Mouse (Mus musculus) hindbrain, embryonic 13.5 days (tissue): ENCODE measurements around the gene Pink1. TPM values are rescaled to one million over a fixed set of nuclear protein-coding genes. Genes with fewer than 3 reads are reported as not detected.

Experiments used
- ATAC-seq: fragments of 200-750 bp; cut with Nextera tagmentation; 2 replicates; pipeline ENCODE4 v1.8.0; 2017; ENCODE audit warnings: moderate TSS enrichment; ENCODE audit not compliant: low FRiP score
- H3K27ac ChIP-seq: fragments of 300-500 bp; sonication (generic); 2 replicates; pipeline ENCODE4 v1.5.1; 2015; ENCODE audit warnings: inconsistent platforms, mild to moderate bottlenecking, moderate library complexity
- H3K27me3 ChIP-seq: fragments of 300-500 bp; sonication (generic); 2 replicates; pipeline ENCODE4 v1.6.1; 2015; ENCODE audit warnings: mild to moderate bottlenecking, inconsistent platforms
- H3K36me3 ChIP-seq: fragments of 300-500 bp; sonication (generic); 2 replicates; pipeline ENCODE4 v1.6.1; 2015; ENCODE audit warnings: mild to moderate bottlenecking, inconsistent platforms
- H3K4me1 ChIP-seq: fragments of 300-500 bp; sonication (generic); replicated peaks from 2 replicates; pipeline ENCODE4 v1.6.1; 2015; ENCODE audit warnings: inconsistent platforms
- H3K4me2 ChIP-seq: fragments of 300-500 bp; sonication (generic); 2 replicates; pipeline ENCODE4 v1.6.1; 2015; ENCODE audit warnings: inconsistent platforms, mild to moderate bottlenecking, moderate library complexity
- H3K4me3 ChIP-seq: fragments of 300-500 bp; sonication (generic); 2 replicates; pipeline ENCODE4 v1.5.1; 2015; ENCODE audit warnings: mild to moderate bottlenecking, inconsistent platforms
- H3K9ac ChIP-seq: fragments of 300-500 bp; sonication (generic); 2 replicates; pipeline ENCODE4 v1.6.1; 2015; ENCODE audit warnings: mild to moderate bottlenecking, inconsistent platforms
- H3K9me3 ChIP-seq: fragments of 300-500 bp; sonication (generic); 2 replicates; pipeline ENCODE4 v1.6.1; 2016; ENCODE audit warnings: inconsistent platforms
- WGBS: fragments of 180-500 bp; shearing (Covaris S2); methylation state at CpG from one replicate; pipeline ENCODE4 v1.1.7; 2015; 5-methylcytosine and 5-hydroxymethylcytosine counted together
- polyA plus RNA-seq: library from polyadenylated mRNA; unstranded; fragments of >200 nt; fragmentation: Nextera tagmentation; extraction: Ambion mirVana; gene quantifications from 2 replicates; pipeline ENCODE4 v1.2.1, GENCODE M21; 2015

The Pink1 gene
- polyA plus RNA-seq, 1 experiment from 2014 or later: 93.8 TPM

- WGBS: 97% methylated on average over 19 of the region's 19 CpGs
- ATAC-seq: no peak
- peaks cover 88% of the 10 kb centered on the region for H3K36me3 ChIP-seq
- no peak overlapping the region for H3K27ac ChIP-seq
- no peaks in the 10 kb centered on the region for H3K9me3 ChIP-seq
- peaks cover 27% of the 10 kb centered on the region for H3K4me1 ChIP-seq
- H3K9ac ChIP-seq: no peak overlapping the region
- no peak overlapping the region for H3K4me3 ChIP-seq
- H3K4me2 ChIP-seq: no peak overlapping the region
- no peaks in the 10 kb centered on the region for H3K27me3 ChIP-seq
These were observed 15.7 kb downstream of the Pink1 start for GRCm38 (mm10) chr4:138310311-138310910.

DNA sequence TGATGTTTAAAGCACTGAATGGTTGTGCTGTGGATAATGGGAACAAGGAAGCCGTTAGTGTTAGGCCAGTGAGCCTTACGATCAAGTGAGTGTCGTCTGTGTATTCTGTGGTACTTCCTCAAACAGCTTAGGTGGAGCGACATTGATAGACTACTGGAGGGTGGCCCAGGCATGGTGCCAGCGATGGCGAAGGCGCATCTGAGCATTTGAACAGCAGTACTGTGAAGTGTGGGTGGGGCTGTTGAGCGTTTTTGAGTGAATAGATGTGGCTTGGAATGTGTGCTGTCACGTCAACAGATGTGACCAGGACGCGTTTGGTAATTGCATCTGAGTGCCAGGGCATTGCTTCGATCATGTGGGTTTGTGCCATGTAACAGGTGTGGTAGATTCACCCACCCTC, 18.4 kb downstream of the Pink1 start:
- Histone ChIP-seq H3K4me1 (peaks cover 44% of the 10 kb centered on the region), H3K27ac (no peak overlapping the region), H3K36me3 (peaks cover 62% of the 10 kb centered on the region), H3K4me3 (no peak overlapping the region), H3K9me3 (no peaks in the 10 kb centered on the region), H3K27me3 (no peaks in the 10 kb centered on the region), H3K9ac (no peak overlapping the region), H3K4me2 (no peak overlapping the region)
- ATAC-seq: no peak
- WGBS: 90% methylated on average over 12 of the region's 12 CpGs

- Histone ChIP-seq H3K36me3 (peaks cover 54% of the 10 kb centered on the region), H3K4me2 (no peak overlapping the region), H3K4me3 (no peak overlapping the region), H3K9me3 (no peaks in the 10 kb centered on the region), H3K9ac (no peak overlapping the region), H3K4me1 (peaks cover 44% of the 10 kb centered on the region), H3K27me3 (no peaks in the 10 kb centered on the region), H3K27ac (no peak overlapping the region)
- no peak for ATAC-seq
- 73% methylated on average over 3 of the region's 3 CpGs for WGBS
These were observed 19.1 kb downstream of the Pink1 start for GRCm38 (mm10) chr4:138307025-138307424.

GRCm38 (mm10) chr4:138304340-138305104, 21.6 kb downstream of the Pink1 start, which contains the start of gene Ddost:
Ddost (plus strand) TSS chr4:138304730.
- H3K27ac ChIP-seq: peak within 1 kb of the TSS; percentile 91
- peak within 1 kb of the TSS; percentile 88 for H3K4me2 ChIP-seq
- under 1% methylated on average over 64 of the region's 64 CpGs for WGBS
- H3K36me3 ChIP-seq: peaks cover 31% of the 10 kb centered on the region
- peak within 1 kb of the TSS; percentile 95 for H3K4me3 ChIP-seq
- H3K4me1 ChIP-seq: peaks cover 44% of the 10 kb centered on the region
- no peaks in the 10 kb centered on the region for H3K27me3 ChIP-seq
- no peaks in the 10 kb centered on the region for H3K9me3 ChIP-seq
- H3K9ac ChIP-seq: peak within 1 kb of the TSS; percentile 95
- ATAC-seq: peak; percentile 98

DNA sequence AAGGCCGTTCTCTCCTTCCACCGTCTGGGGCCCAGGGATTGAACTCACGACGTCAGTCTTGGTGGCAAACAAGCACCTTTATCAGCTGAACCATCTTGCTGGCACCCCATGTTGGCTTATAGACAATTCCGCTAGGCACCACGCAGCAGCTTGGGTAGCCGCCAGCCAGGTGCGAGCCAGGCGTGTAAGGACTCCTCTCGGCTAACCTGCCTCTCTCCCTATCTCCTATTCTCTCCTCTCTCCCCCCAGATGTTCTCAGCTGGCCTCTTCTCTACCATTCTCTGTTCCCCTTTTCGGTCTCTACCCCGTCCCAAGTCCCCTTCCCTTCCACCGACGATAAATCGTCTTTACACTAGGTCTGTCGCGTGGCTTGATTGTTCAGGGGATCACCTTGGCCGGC, 22.4 kb downstream of the Pink1 start:
- Histone ChIP-seq H3K4me1 (peaks cover 44% of the 10 kb centered on the region), H3K27me3 (no peaks in the 10 kb centered on the region), H3K27ac (peak overlapping the region; percentile 84), H3K4me2 (peak overlapping the region; percentile 88), H3K36me3 (peaks cover 23% of the 10 kb centered on the region), H3K4me3 (peak overlapping the region; percentile 95), H3K9me3 (no peaks in the 10 kb centered on the region), H3K9ac (peak overlapping the region; percentile 81)
- WGBS: 15% methylated on average over 18 of the region's 18 CpGs
- no peak for ATAC-seq

- WGBS: 92% methylated on average over 3 of the region's 3 CpGs
- Histone ChIP-seq H3K4me1 (peaks cover 43% of the 10 kb centered on the region), H3K4me3 (no peak overlapping the region), H3K9ac (no peak overlapping the region), H3K27ac (no peak overlapping the region), H3K36me3 (peaks cover 16% of the 10 kb centered on the region), H3K9me3 (no peaks in the 10 kb centered on the region), H3K4me2 (no peak overlapping the region), H3K27me3 (no peaks in the 10 kb centered on the region)
- no peak for ATAC-seq
These were observed 23.1 kb downstream of the Pink1 start for GRCm38 (mm10) chr4:138303011-138303410.

DNA sequence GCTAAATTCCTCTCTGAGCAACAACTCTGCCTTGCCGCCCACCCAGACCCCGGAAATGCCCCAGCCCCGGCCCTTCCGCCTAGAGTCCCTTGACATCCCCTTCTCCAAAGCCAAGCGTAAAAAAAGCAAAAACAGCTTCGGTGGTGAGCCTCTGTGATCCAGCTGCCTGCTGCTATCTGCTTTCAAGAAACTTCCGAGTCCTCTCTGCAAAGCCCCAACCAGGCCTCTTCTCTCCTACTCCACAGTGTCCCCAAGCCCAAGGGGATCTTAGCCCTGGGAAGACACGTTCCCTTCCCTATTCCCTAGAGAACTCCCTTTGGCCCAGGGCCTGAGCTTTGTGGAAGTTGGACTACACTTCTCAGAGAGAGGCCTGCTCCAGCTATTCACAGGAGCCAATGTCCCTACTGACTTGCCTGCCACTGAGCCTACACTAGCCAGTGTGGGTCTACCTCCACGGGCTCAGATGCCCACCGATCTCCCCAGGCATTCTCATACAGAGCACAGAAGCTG, 24.8 kb downstream of the Pink1 start:
- Histone ChIP-seq H3K27ac (no peak overlapping the region), H3K36me3 (no peaks in the 10 kb centered on the region), H3K4me1 (peaks cover 26% of the 10 kb centered on the region), H3K9ac (no peak overlapping the region), H3K4me3 (no peak overlapping the region), H3K4me2 (no peak overlapping the region), H3K27me3 (no peaks in the 10 kb centered on the region), H3K9me3 (no peaks in the 10 kb centered on the region)
- WGBS: 85% methylated on average over 10 of the region's 10 CpGs
- ATAC-seq: no peak

GRCm38 (mm10) chr4:138293949-138294550, 32.1 kb downstream of the Pink1 start:
- peak overlapping the region; percentile 93 for H3K27ac ChIP-seq
- no peaks in the 10 kb centered on the region for H3K9me3 ChIP-seq
- no peaks in the 10 kb centered on the region for H3K27me3 ChIP-seq
- 0 out of 2 replicates have a peak overlapping the region, but pooled peaks have one; percentile 25 for H3K4me2 ChIP-seq
- 64% methylated on average over 11 of the region's 14 CpGs for whole genome bisulfite sequencing
- H3K36me3 ChIP-seq: no peaks in the 10 kb centered on the region
- peaks cover 15% of the 10 kb centered on the region for H3K4me1 ChIP-seq
- ATAC-seq: peak; percentile 80
- no peak overlapping the region for H3K9ac ChIP-seq
- no peak overlapping the region for H3K4me3 ChIP-seq

- H3K9me3 ChIP-seq: no peaks in the 10 kb centered on the region
- peak overlapping the region; percentile 25; the same call in 1 of the 2 replicates for H3K4me2 ChIP-seq
- ATAC-seq: peak; percentile 94
- H3K4me3 ChIP-seq: no peak overlapping the region
- H3K9ac ChIP-seq: 0 out of 2 replicates have a peak overlapping the region, but pooled peaks have one; percentile 43
- WGBS: 60% methylated on average over 18 of the region's 18 CpGs
- peak overlapping the region; percentile 93 for H3K27ac ChIP-seq
- no peaks in the 10 kb centered on the region for H3K36me3 ChIP-seq
- peaks cover 15% of the 10 kb centered on the region for H3K4me1 ChIP-seq
- H3K27me3 ChIP-seq: 0 out of 2 replicates have a peak, but pooled peaks cover under 1% of the 10 kb centered on the region
These were observed 32.7 kb downstream of the Pink1 start for GRCm38 (mm10) chr4:138293261-138293948.

DNA sequence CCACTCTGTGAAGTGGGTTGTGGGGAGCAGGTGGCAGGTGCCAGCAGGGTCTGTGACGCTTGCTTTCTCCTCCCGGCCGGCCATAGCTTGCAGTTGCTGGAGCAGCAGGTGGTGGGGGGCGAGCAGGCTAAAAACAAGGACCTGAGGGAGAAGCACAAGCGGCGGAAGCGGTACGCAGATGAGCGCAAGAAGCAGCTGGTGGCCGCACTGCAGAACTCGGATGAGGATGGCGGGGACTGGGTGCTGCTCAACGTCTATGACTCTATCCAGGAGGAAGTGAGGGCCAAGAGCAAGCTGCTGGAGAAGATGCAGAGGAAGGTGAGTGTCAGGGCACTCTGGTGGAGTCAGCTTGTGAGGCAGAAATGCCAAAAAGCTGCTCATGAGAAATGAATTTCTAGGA, 34.1 kb downstream of the Pink1 start:
- H3K9ac ChIP-seq: no peak overlapping the region

GRCm38 (mm10) chr4:138288691-138289090, 37.4 kb downstream of the Pink1 start:
- Histone ChIP-seq H3K9ac (no peak overlapping the region), H3K4me3 (no peak overlapping the region), H3K36me3 (no peaks in the 10 kb centered on the region), H3K27me3 (0 out of 2 replicates have a peak, but pooled peaks cover 4% of the 10 kb centered on the region), H3K4me2 (no peak overlapping the region), H3K4me1 (peaks cover 15% of the 10 kb centered on the region), H3K27ac (no peak overlapping the region), H3K9me3 (no peaks in the 10 kb centered on the region)
- no peak for ATAC-seq
- 88% methylated on average over 7 of the region's 7 CpGs for WGBS

More for the DNA sequence above, 34.1 kb downstream of the Pink1 start:
- no peak for ATAC-seq
- 0 out of 2 replicates have a peak, but pooled peaks cover 4% of the 10 kb centered on the region for H3K27me3 ChIP-seq
- H3K9me3 ChIP-seq: no peaks in the 10 kb centered on the region
- H3K4me3 ChIP-seq: no peak overlapping the region
- H3K4me2 ChIP-seq: no peak overlapping the region
- H3K36me3 ChIP-seq: no peaks in the 10 kb centered on the region
- 88% methylated on average over 13 of the region's 13 CpGs for WGBS
- H3K27ac ChIP-seq: no peak overlapping the region
- peaks cover 17% of the 10 kb centered on the region for H3K4me1 ChIP-seq

GRCm38 (mm10) chr4:138286411-138286810, 39.7 kb downstream of the Pink1 start:
- no peak overlapping the region for H3K9ac ChIP-seq
- 0 out of 2 replicates have a peak, but pooled peaks cover 4% of the 10 kb centered on the region for H3K27me3 ChIP-seq
- H3K27ac ChIP-seq: no peak overlapping the region
- no peaks in the 10 kb centered on the region for H3K9me3 ChIP-seq
- no peak for ATAC-seq
- no peak overlapping the region for H3K4me2 ChIP-seq
- WGBS: 88% methylated on average over 12 of the region's 12 CpGs
- H3K36me3 ChIP-seq: no peaks in the 10 kb centered on the region
- no peak overlapping the region for H3K4me3 ChIP-seq
- H3K4me1 ChIP-seq: peaks cover 8% of the 10 kb centered on the region; the same call in 1 of the 2 replicates
